Mouse (Mus musculus) spleen, postnatal 36 days (tissue): Measurements from ENCODE around the gene Ankdd1a.

Source experiments
- DNase-seq, 2 experiments: peaks; one replicate each; pipeline ENCODE4 v3.0.0; 2022; ENCODE audit warnings: low spot score in 2 of 2, mixed read lengths in 1 of 2

Gene Ankdd1a

GRCm38 (mm10) chr9:65502721-65503505, 17.1 kb downstream of the Ankdd1a start:
- no peak for DNase-seq

GRCm38 (mm10) chr9:65502146-65502545, 17.8 kb downstream of the Ankdd1a start:
- DNase-seq: no peak

GRCm38 (mm10) chr9:65492851-65493250, 27.1 kb downstream of the Ankdd1a start:
- no peak for DNase-seq

- no peak for DNase-seq
Observed at GRCm38 (mm10) chr9:65492351-65492750, 27.6 kb downstream of the Ankdd1a start.

GRCm38 (mm10) chr9:65491476-65491875, 28.5 kb downstream of the Ankdd1a start:
- no peak for DNase-seq

DNA sequence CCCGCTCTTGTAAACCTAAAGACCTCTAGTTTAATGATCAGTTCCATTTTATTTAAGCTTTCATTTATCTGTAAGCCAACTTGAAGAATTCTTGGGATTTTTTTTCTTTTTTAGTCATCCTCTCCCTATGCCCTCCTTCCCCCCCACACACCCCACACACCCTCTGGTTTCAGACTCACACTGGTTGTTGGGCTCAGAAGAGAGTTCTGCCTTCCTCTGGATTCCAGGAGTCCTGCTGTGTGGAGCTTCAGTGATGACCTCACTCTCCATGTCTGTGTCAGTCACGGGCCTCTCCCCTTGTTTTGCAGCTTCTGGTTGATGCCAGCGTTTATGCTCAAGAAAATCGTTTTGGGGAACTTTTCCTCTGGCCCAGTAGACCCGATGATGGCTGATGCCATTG, 39.9 kb downstream of the Ankdd1a start:
- no peak for DNase-seq

- no peak for DNase-seq
Observed at GRCm38 (mm10) chr9:65479158-65479557, 40.8 kb downstream of the Ankdd1a start.

DNA sequence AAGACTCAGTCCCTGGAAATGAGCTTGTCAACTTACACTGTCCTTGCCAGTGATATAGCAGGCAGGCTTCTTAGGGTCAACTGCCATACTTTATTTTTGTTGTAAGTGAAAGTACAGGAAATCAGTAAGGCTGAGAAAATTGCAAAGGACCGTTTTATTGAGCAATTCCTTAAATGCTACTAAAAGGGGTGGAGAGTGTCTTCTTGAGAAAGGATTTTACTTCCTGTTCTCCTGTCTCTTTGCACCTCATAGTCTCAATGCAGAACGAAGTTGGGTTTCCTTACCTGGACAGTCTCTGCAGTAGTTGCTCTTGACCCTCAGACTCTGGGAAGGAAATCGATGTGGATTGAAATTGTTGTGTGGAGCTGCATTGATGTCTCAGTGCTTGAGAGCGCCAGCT, 47.2 kb downstream of the Ankdd1a start:
- DNase-seq: no peak

GRCm38 (mm10) chr9:65467686-65468085, 52.3 kb downstream of the Ankdd1a start:
- no peak for DNase-seq

GRCm38 (mm10) chr9:65465241-65465640, 54.8 kb downstream of the Ankdd1a start:
- DNase-seq: no peak

DNA sequence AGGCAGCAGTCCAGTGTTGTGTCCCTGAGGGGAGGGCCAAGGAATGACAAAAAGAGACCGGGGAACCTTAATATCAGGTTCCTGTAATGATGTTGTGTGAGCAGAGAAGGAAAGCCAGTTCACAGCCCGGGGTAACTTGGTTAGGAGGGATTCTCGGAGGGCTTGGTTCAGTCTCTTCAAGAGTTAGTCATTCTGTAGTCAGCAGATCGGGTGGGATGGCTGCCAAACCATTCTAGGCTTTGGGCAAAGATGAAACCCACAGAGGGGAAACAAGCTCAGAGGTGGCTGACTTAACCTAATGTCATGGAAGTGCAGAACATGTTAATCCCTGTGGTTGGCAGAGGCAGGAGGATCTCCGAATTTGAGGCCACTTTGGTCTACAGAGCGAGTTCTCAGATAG, 55.8 kb downstream of the Ankdd1a start:
- peak in 1 of 2 experiments; percentile 11 for DNase-seq

DNA sequence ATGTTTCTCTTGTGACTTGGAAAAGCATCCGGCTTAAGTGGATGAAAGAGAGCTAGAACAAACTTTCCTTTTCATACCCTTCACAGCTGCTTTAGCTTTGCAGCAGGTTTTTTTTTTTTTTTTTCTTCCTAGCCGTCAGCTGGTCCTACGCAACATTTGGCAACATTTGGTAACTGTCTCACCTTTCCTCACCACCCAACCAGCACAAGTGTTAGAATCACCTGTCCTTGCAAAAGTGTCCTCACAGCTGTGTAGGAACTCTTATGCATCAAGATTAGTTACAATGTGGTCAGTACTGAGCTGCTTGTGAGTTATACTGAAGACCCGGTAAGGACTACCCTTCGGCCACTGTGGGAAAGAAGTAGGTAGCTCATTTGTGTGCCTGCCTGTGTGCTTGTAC, 57.4 kb downstream of the Ankdd1a start:
- DNase-seq: no peak

GRCm38 (mm10) chr9:65460732-65461442, 59.1 kb downstream of the Ankdd1a start, which contains the start of gene Spg21:
Gene Spg21, plus strand, starts transcription at chr9:65460947.
- DNase-seq: peak; percentile 91 to 94

- no peak for DNase-seq
Observed at GRCm38 (mm10) chr9:65460198-65460597, 59.8 kb downstream of the Ankdd1a start.

- DNase-seq: no peak
Observed at GRCm38 (mm10) chr9:65458975-65459374, 61.0 kb downstream of the Ankdd1a start.

DNA sequence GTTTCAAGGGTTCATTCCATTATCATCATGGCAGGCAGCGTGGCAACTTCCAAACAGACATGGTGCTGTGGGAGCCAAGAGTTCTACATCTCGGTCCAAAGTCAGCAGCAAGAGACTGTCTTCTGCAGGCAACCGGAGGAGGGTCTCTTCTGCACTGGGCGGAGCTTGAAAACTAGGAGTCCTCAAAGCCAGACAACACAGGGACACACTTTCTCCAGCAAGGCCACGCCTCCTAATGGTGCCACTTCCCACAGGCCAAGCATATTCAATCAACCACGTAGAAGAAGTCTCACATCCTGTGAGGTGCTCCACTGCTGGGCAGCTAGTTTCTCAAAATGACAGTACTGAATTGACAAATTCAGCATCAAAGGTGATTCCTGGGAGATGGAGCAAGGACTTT, 72.0 kb downstream of the Ankdd1a start:
- no peak for DNase-seq

DNA sequence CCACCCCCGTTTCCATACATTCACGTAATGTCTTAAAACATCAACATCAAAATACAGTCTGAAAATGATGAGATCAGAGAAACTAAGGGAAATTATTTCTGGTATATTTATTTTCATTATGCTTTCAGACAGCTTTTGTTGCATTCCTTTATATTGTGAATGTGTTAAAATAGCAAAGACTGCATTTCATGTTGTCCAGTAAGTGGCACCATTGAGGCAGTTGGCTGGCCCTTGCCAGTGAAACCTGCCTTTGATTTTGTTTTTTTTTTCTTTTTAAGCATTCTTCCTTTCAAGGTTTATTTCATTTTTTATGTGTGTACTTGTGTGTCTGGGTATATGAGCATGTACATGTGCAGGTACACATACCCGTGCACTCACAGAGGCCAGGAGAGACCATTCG, 75.3 kb downstream of the Ankdd1a start:
- DNase-seq: no peak
